Mouse (Mus musculus) heart, adult 2 months (tissue): Measurements from ENCODE around the gene Gm11034.

Experiments
- CTCF ChIP-seq: fragments of 200-600 bp; IDR thresholded peaks from 2 replicates; pipeline ENCODE4 v1.8.1; 2022; ENCODE audit warnings: antibody characterized with exemption, mild to moderate bottlenecking, moderate library complexity
- EP300 ChIP-seq: fragments of 200-500 bp; IDR thresholded peaks from 2 replicates; pipeline ENCODE4 v1.6.1; 2011; ENCODE audit warnings: low read depth, low read length, control low read depth; ENCODE audit not compliant: insufficient read depth

DNA sequence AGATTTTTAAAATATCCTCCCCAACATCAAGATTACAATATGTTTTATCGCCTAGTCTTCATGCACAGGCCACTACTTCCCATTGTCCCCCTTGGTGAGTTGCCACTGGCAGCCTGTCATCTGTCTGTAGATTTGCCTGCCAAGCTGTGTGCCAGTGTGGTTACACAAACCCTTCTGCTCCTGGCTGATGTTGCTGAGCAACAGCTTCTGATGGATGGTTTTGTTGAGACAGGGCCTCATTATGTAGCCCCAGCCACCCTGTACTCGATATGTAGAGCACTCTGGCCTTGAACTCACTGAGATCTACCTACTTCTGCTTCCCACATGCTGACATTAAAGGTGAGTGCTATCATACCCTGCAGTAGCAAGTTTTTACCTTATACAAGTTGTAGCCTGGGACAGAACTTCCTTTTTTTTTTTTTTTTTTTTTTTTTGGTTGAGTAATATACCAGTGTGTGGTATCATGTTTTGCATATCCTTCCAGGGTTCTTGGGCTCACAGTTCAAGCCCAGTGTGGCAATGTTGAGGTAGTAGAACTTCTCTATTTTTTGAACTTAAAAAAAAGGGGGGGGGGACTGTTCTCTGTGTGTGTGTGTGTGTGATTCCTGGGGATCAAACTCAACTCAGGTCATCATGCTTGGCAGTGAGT is 29.8 kb downstream of the Gm11034 start:
- TF ChIP-seq CTCF: no peak
- no peak for TF ChIP-seq EP300
